Mouse (Mus musculus) stomach, postnatal 0 days (tissue): ENCODE data around the gene Dscam.

Source experiments
- CTCF ChIP-seq: IDR thresholded peaks from 2 replicates; pipeline ENCODE4 v1.5.1; 2016; ENCODE audit warnings: antibody characterized with exemption, low read depth, mild to moderate bottlenecking, moderate library complexity
- EP300 ChIP-seq: optimal IDR thresholded peaks from 2 replicates; pipeline ENCODE3; 2016; ENCODE audit warnings: antibody characterized with exemption

DNA sequence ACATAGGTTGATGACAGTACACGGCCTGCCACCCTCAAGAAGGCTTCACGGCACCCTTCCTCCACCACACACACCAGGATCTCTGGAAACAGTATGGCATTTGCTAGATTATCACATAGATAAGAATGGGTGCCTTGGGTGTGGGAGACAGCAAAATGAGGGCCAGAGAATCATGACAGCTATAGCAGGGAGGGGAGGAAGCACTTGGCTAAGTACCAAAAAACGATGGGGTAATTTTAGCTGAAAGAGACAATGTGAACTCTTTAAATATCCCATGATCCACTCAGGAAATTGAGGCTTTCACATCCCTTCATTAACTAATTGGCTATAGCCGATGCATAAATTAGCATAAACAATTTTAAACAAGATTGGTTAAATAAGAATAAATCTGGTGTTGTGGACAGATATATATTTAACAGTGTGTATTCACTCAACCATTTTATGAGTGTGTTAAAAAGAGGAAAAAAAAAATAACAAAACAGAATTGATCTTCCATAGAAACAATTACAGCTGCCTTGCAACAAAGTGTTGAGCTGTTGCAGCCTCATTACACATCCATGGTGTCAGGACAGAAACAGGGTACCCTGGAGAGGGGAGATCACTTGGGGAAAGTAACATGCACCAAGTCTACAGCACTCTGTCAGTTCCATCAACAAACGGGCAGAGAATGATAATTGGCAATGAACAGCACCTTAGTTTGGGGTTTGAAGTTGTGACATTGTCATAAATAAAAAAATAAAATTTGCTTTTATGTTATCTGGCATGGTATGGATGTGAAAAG, 427.9 kb downstream of the Dscam start:
- TF ChIP-seq CTCF (no peak), EP300 (no peak)
